Mouse (Mus musculus): ENCODE measurements at regions not wholly inside any gene's neighbourhood (a gene's known extent, or its start where the extent isn't known, plus 50 kb on each side); places are given as distances from the start of the nearest gene placed in this dataset.

- Histone ChIP-seq H3K9me3 (replicated peaks; ENCODE audit: low read length) (peaks cover 10% of the 10 kb centered on the region), H3K27me3 (replicated peaks) (peaks cover 74% of the 10 kb centered on the region), H3K9ac (ENCODE audit: insufficient read depth, low read depth) (no peak overlapping the region), H3K36me3 (replicated peaks in 1 of 2; ENCODE audit: control insufficient read depth in 1 of 2, insufficient read depth in 1 of 2, low read length in 1 of 2) (no peaks in the 10 kb centered on the region), H3K27ac (ENCODE audit: insufficient read depth, low read depth) (no peak overlapping the region), H3K4me2 (ENCODE audit: insufficient read depth, low read depth, poor library complexity, severe bottlenecking) (no peak overlapping the region), H3K4me1 (ENCODE audit: control insufficient read depth in 1 of 2, insufficient read depth in 2 of 2) (no peaks in the 10 kb centered on the region), H3K79me2 (replicated peaks; ENCODE audit: control insufficient read depth, extremely low read depth, insufficient read depth, poor library complexity, severe bottlenecking) (no peaks in the 10 kb centered on the region), H3K4me3 (replicated peaks in 1 of 3; ENCODE audit: low read depth in 2 of 3, low read length in 2 of 3, poor library complexity in 1 of 3) (no peak overlapping the region)
- no peak for TF ChIP-seq SIN3A (IDR thresholded peaks at IDR 0.05; ENCODE audit: low read length)
- no peak for DNase-seq (ENCODE audit: extremely low read depth)
- in situ Hi-C loops (cut with MboI; ENCODE audit: low pct_ligation_motif_present, low pct_unique_long_range_greater_than_20kb, low sequenced_read_pairs): no loop called here
- dilution Hi-C loops (cut with MboI; ENCODE audit: extremely low pct_ligation_motif_present, extremely low pct_unique_long_range_greater_than_20kb, low sequenced_read_pairs): no loop called here
Measured at GRCm38 (mm10) chr11:114611690-114612089, 56.6 kb upstream of the Rpl38 start.

GRCm38 (mm10) chr11:114608009-114608408 lies 60.3 kb upstream of the Rpl38 start:
- no peaks in the 10 kb centered on the region for H3K36me3 ChIP-seq (replicated peaks in 1 of 2; ENCODE audit: control insufficient read depth in 1 of 2, insufficient read depth in 1 of 2, low read length in 1 of 2)
- DNase-seq (ENCODE audit: extremely low read depth): no peak
- no peak overlapping the region for H3K4me2 ChIP-seq (ENCODE audit: insufficient read depth, low read depth, poor library complexity, severe bottlenecking)
- in situ Hi-C loops (cut with MboI; ENCODE audit: low pct_ligation_motif_present, low pct_unique_long_range_greater_than_20kb, low sequenced_read_pairs) (no loop called here), dilution Hi-C loops (cut with MboI; ENCODE audit: extremely low pct_ligation_motif_present, extremely low pct_unique_long_range_greater_than_20kb, low sequenced_read_pairs) (no loop called here)
- H3K27ac ChIP-seq (ENCODE audit: insufficient read depth, low read depth): no peak overlapping the region
- no peaks in the 10 kb centered on the region for H3K79me2 ChIP-seq (replicated peaks; ENCODE audit: control insufficient read depth, extremely low read depth, insufficient read depth, poor library complexity, severe bottlenecking)
- H3K4me3 ChIP-seq (replicated peaks in 1 of 3; ENCODE audit: low read depth in 2 of 3, low read length in 2 of 3, poor library complexity in 1 of 3): no peak overlapping the region
- TF ChIP-seq ZNF384 (IDR thresholded peaks at IDR 0.05; ENCODE audit: low read depth, low read length) (no peak), KAT2A (IDR thresholded peaks at IDR 0.05; ENCODE audit: insufficient replicate concordance, low read length) (no peak), CTCF (conservative IDR thresholded peaks at IDR 0.05 in 1 of 2, IDR thresholded peaks at IDR 0.05 in 1 of 2; ENCODE audit: low read depth in 2 of 2, low read length in 2 of 2) (peak in 1 of 2 experiments; percentile 30; a peak in 1 of 4 replicates)
- no peak overlapping the region for H3K9ac ChIP-seq (ENCODE audit: insufficient read depth, low read depth)
- peaks cover 48% of the 10 kb centered on the region for H3K27me3 ChIP-seq (replicated peaks)
- no peaks in the 10 kb centered on the region for H3K4me1 ChIP-seq (ENCODE audit: control insufficient read depth in 1 of 2, insufficient read depth in 2 of 2)
- H3K9me3 ChIP-seq (replicated peaks; ENCODE audit: low read length): peaks cover 21% of the 10 kb centered on the region

- dilution Hi-C loops (cut with MboI; ENCODE audit: extremely low pct_ligation_motif_present, extremely low pct_unique_long_range_greater_than_20kb, low sequenced_read_pairs) (no loop called here), in situ Hi-C loops (cut with MboI; ENCODE audit: low pct_ligation_motif_present, low pct_unique_long_range_greater_than_20kb, low sequenced_read_pairs) (no loop called here)
- Histone ChIP-seq H3K27me3 (replicated peaks) (peaks cover 34% of the 10 kb centered on the region), H3K36me3 (replicated peaks in 1 of 2; ENCODE audit: control insufficient read depth in 1 of 2, insufficient read depth in 1 of 2, low read length in 1 of 2) (no peaks in the 10 kb centered on the region), H3K79me2 (replicated peaks; ENCODE audit: control insufficient read depth, extremely low read depth, insufficient read depth, poor library complexity, severe bottlenecking) (no peaks in the 10 kb centered on the region), H3K9ac (ENCODE audit: insufficient read depth, low read depth) (no peak overlapping the region), H3K4me2 (ENCODE audit: insufficient read depth, low read depth, poor library complexity, severe bottlenecking) (no peak overlapping the region), H3K27ac (ENCODE audit: insufficient read depth, low read depth) (no peak overlapping the region), H3K4me1 (ENCODE audit: control insufficient read depth in 1 of 2, insufficient read depth in 2 of 2) (peaks cover 0 to 2% of the 10 kb centered on the region in 2 experiments; a peak in 1 of 4 replicates), H3K4me3 (replicated peaks in 1 of 3; ENCODE audit: low read depth in 2 of 3, low read length in 2 of 3, poor library complexity in 1 of 3) (no peak overlapping the region), H3K9me3 (replicated peaks; ENCODE audit: low read length) (peaks cover 14% of the 10 kb centered on the region)
- 0 out of 4 replicates have a peak, but pooled peaks of 1 of the 2 experiments have one; percentile 3 for TF ChIP-seq CTCF (conservative IDR thresholded peaks at IDR 0.05 in 1 of 2, IDR thresholded peaks at IDR 0.05 in 1 of 2; ENCODE audit: low read depth in 2 of 2, low read length in 2 of 2)
- TF ChIP-seq KAT2A (IDR thresholded peaks at IDR 0.05; ENCODE audit: insufficient replicate concordance, low read length): no peak
- no peak for DNase-seq (ENCODE audit: extremely low read depth)
Measured at GRCm38 (mm10) chr11:114603108-114603507, 65.2 kb upstream of the Rpl38 start.

GRCm38 (mm10) chr11:114597225-114597624 lies 71.1 kb upstream of the Rpl38 start:
- dilution Hi-C loops (cut with MboI; ENCODE audit: extremely low pct_ligation_motif_present, extremely low pct_unique_long_range_greater_than_20kb, low sequenced_read_pairs) (no loop called here), in situ Hi-C loops (cut with MboI; ENCODE audit: low pct_ligation_motif_present, low pct_unique_long_range_greater_than_20kb, low sequenced_read_pairs) (no loop called here)
- H3K9me3 ChIP-seq (replicated peaks; ENCODE audit: low read length): no peaks in the 10 kb centered on the region

More at GRCm38 (mm10) chr11:114597225-114597624, 71.1 kb upstream of the Rpl38 start:
- TF ChIP-seq TCF12 (IDR thresholded peaks at IDR 0.05; ENCODE audit: low read depth, low read length) (no peak), JUN (IDR thresholded peaks at IDR 0.05; ENCODE audit: insufficient read depth, low read depth, low read length) (no peak)
- Histone ChIP-seq H3K36me3 (replicated peaks in 1 of 2; ENCODE audit: control insufficient read depth in 1 of 2, insufficient read depth in 1 of 2, low read length in 1 of 2) (no peaks in the 10 kb centered on the region), H3K9ac (ENCODE audit: insufficient read depth, low read depth) (no peak overlapping the region), H3K27me3 (replicated peaks) (peaks cover 79% of the 10 kb centered on the region), H3K4me2 (ENCODE audit: insufficient read depth, low read depth, poor library complexity, severe bottlenecking) (no peak overlapping the region), H3K4me1 (ENCODE audit: control insufficient read depth in 1 of 2, insufficient read depth in 2 of 2) (peaks cover 0 to 2% of the 10 kb centered on the region in 2 experiments; a peak in 1 of 4 replicates), H3K79me2 (replicated peaks; ENCODE audit: control insufficient read depth, extremely low read depth, insufficient read depth, poor library complexity, severe bottlenecking) (no peaks in the 10 kb centered on the region), H3K27ac (ENCODE audit: insufficient read depth, low read depth) (no peak overlapping the region), H3K4me3 (replicated peaks in 1 of 3; ENCODE audit: low read depth in 2 of 3, low read length in 2 of 3, poor library complexity in 1 of 3) (no peak overlapping the region)
- DNase-seq (ENCODE audit: extremely low read depth): no peak

Data from CH12.LX (cell line).